Mouse (Mus musculus): ENCODE results near the gene Kcnip4. TPM values are rescaled to one million over a fixed set of nuclear protein-coding genes. Genes with fewer than 3 reads are reported as not detected.
A peak's percentile ranks its signal among the peaks of the same experiment; 100 is the strongest.

The Kcnip4 gene
- total and polyA plus RNA-seq, 3 experiments, result 0.19 TPM; not detected in 2

DNA sequence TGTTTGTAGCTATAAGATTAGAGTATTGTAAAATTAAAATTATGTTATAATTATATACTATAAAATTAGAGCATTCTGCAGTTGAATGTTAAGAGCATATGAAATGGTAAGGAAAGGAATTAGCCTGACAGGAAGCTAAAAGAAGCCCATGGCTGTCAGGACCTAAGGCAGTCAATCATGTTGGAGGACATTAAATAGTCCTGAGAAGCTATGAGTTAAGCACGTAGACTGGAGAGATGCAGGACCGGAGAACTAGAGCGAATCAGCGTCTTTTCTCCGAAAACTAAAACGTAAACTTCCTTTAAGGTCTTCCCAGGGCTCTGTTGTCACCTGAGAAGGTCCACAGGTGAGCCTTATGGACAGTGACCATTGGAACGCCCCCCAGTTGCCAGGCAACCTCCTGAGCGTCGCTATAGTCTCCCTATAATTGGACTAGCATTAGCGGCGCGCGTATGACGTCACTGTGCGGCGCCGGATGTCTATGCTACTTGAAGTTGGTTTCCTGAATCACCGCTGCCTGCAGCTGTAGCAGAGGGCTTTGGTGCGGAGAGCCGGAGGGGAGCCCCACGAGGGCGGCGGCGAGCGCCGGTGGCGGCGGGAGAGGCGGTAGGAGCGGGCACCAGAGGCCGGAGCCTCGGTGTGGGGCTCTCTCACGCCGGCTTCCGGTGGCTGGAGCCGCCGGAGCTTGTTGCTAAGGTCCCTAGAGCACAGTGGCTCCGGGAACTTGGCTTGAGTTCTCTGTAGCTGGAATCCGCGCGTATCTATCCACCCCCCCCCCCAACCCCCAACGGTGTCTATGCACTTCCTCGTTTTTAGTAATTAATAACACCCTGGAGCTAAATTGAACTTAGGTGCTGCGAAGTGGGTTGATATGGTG, 1152.6 kb downstream of the Kcnip4 start (continued):
- TF ChIP-seq USF2 (IDR thresholded peaks at IDR 0.05; ENCODE audit: borderline replicate concordance in 1 of 2, insufficient read depth in 1 of 2, low read depth in 1 of 2, low read length in 2 of 2) (no peak), MAFK (IDR thresholded peaks at IDR 0.05; ENCODE audit: borderline replicate concordance, low read depth, low read length) (no peak), SIN3A (IDR thresholded peaks at IDR 0.05; ENCODE audit: low read length) (peak; percentile 89)

- Histone ChIP-seq H3K36me3 (ENCODE audit: control insufficient read depth in 1 of 2, insufficient read depth in 2 of 2, low read length in 2 of 2) (no peaks in the 10 kb centered on the region), H3K9me3 (replicated peaks; ENCODE audit: insufficient read depth, low read length) (no peaks in the 10 kb centered on the region), H3K27ac (ENCODE audit: control insufficient read depth, low read depth, low read length) (no peak overlapping the region), H3K9ac (ENCODE audit: control insufficient read depth, low read depth, low read length, poor library complexity, severe bottlenecking) (no peak overlapping the region), H3K79me2 (ENCODE audit: control insufficient read depth, insufficient read depth, low read length, poor library complexity) (no peaks in the 10 kb centered on the region), H3K27me3 (ENCODE audit: control insufficient read depth in 1 of 2, insufficient read depth in 2 of 2, low read length in 2 of 2) (no peaks in the 10 kb centered on the region; a peak in 1 of 4 replicates), H3K4me1 (ENCODE audit: control insufficient read depth in 1 of 2, insufficient read depth in 2 of 2, low read length in 2 of 2) (no peaks in the 10 kb centered on the region), H3K4me3 (ENCODE audit: control insufficient read depth in 1 of 2, insufficient read depth in 1 of 2, low read depth in 2 of 2, low read length in 2 of 2) (no peak overlapping the region)
- TF ChIP-seq NRF1 (IDR thresholded peaks at IDR 0.05; ENCODE audit: insufficient read depth, low read depth, low read length, poor library complexity, severe bottlenecking) (no peak), ZNF384 (IDR thresholded peaks at IDR 0.05; ENCODE audit: low read depth, low read length) (0 out of 2 replicates have a peak, but pooled peaks have one; percentile 28)
- DNase-seq (ENCODE audit: low read depth, low spot score), result peak; percentile 55
These were observed 1175.4 kb downstream of the Kcnip4 start for GRCm38 (mm10) chr5:48349309-48349708.

- H3K4me1 ChIP-seq (ENCODE audit: control insufficient read depth in 1 of 2, insufficient read depth in 2 of 2, low read length in 2 of 2), result no peaks in the 10 kb centered on the region
- DNase-seq (ENCODE audit: low read depth, low spot score), result no peak
- H3K9me3 ChIP-seq (replicated peaks; ENCODE audit: insufficient read depth, low read length), result no peaks in the 10 kb centered on the region
- no peak overlapping the region for H3K9ac ChIP-seq (ENCODE audit: control insufficient read depth, low read depth, low read length, poor library complexity, severe bottlenecking)
- H3K4me3 ChIP-seq (ENCODE audit: control insufficient read depth in 1 of 2, insufficient read depth in 1 of 2, low read depth in 2 of 2, low read length in 2 of 2), result no peak overlapping the region
- no peak overlapping the region for H3K27ac ChIP-seq (ENCODE audit: control insufficient read depth, low read depth, low read length)
- TF ChIP-seq NELFE (IDR thresholded peaks at IDR 0.05; ENCODE audit: low read depth, low read length) (no peak), CHD1 (IDR thresholded peaks at IDR 0.05; ENCODE audit: low read depth, low read length) (no peak), ZKSCAN1 (IDR thresholded peaks at IDR 0.05; ENCODE audit: low read depth, low read length) (no peak), ETS1 (IDR thresholded peaks at IDR 0.05; ENCODE audit: low read depth, low read length) (no peak), GATA1 (IDR thresholded peaks at IDR 0.05; ENCODE audit: low read depth, low read length) (no peak), TCF12 (IDR thresholded peaks at IDR 0.05; ENCODE audit: low read depth, low read length) (no peak), ELF1 (IDR thresholded peaks at IDR 0.05; ENCODE audit: low read depth, low read length) (no peak), MAZ (IDR thresholded peaks at IDR 0.05; ENCODE audit: low read depth, low read length) (no peak), RAD21 (IDR thresholded peaks at IDR 0.05; ENCODE audit: low read depth, low read length) (no peak), MXI1 (IDR thresholded peaks at IDR 0.05; ENCODE audit: low read depth, low read length) (no peak), KAT2A (conservative IDR thresholded peaks at IDR 0.05; ENCODE audit: low read depth, low read length) (no peak), TAL1 (IDR thresholded peaks at IDR 0.05; ENCODE audit: low read length) (no peak), MAX (IDR thresholded peaks at IDR 0.05; ENCODE audit: low read length) (no peak), POLR2AphosphoS5 (IDR thresholded peaks at IDR 0.05; ENCODE audit: borderline replicate concordance, low read depth, low read length) (no peak)
- no peaks in the 10 kb centered on the region; a peak in 1 of 4 replicates for H3K27me3 ChIP-seq (ENCODE audit: control insufficient read depth in 1 of 2, insufficient read depth in 2 of 2, low read length in 2 of 2)
- no peaks in the 10 kb centered on the region for H3K79me2 ChIP-seq (ENCODE audit: control insufficient read depth, insufficient read depth, low read length, poor library complexity)
- no peaks in the 10 kb centered on the region for H3K36me3 ChIP-seq (ENCODE audit: control insufficient read depth in 1 of 2, insufficient read depth in 2 of 2, low read length in 2 of 2)
These were observed 1178.6 kb downstream of the Kcnip4 start for GRCm38 (mm10) chr5:48345983-48346648.

Measured in MEL (cell line).